Mouse (Mus musculus) liver, postnatal 0 days (tissue): ENCODE data around the gene Tmem176b.

Experiments
- CTCF ChIP-seq: sonication (generic); IDR thresholded peaks from 2 replicates; pipeline ENCODE4 v1.5.1; 2016; ENCODE audit warnings: antibody characterized with exemption, low read depth
- EP300 ChIP-seq: IDR thresholded peaks from 2 replicates; pipeline ENCODE4 v1.6.1; 2016; ENCODE audit warnings: antibody characterized with exemption, low read depth, mild to moderate bottlenecking

- TF ChIP-seq EP300 (no peak), CTCF (no peak)
Measured at GRCm38 (mm10) chr6:48875515-48875914, 34.2 kb upstream of the Tmem176b start.
